ENCODE assay signal across 8 mouse cellular contexts in genomic region chr2:132282453-132283174, GRCm38 (mm10). TPM values are rescaled to one million over a fixed set of nuclear protein-coding genes. Genes with fewer than 3 reads are reported as not detected.
A peak's percentile ranks its signal among the peaks of the same experiment; 100 is the strongest.
DNase-seq lines count a peak whose midpoint lies in the region; ATAC-seq and TF ChIP-seq lines count a peak whose summit lies in the region.

No protein-coding gene starts in this region.

- H3K4me1 ChIP-seq in heart, adult 2 months (ENCODE audit: control insufficient read depth, insufficient read depth, low read length) = peaks cover 42% of the 10 kb centered on the region
- peaks cover 56% of the 10 kb centered on the region for H3K4me1 ChIP-seq in heart, embryonic 16.5 days (ENCODE audit: control insufficient read depth, insufficient read depth, low read length)
- peaks cover 48% of the 10 kb centered on the region for H3K4me1 ChIP-seq in liver, postnatal 0 days (ENCODE audit: insufficient read depth)

- no peak for TF ChIP-seq POLR2A in heart, adult 2 months (IDR thresholded peaks at IDR 0.05; ENCODE audit: insufficient read depth, low read depth, low read length)

- peaks cover 46% of the 10 kb centered on the region for H3K36me3 ChIP-seq in heart, adult 2 months (ENCODE audit: control insufficient read depth, insufficient read depth, low read length)
- peaks cover 7% of the 10 kb centered on the region for H3K36me3 ChIP-seq in heart, embryonic 16.5 days (ENCODE audit: control insufficient read depth, insufficient read depth)
- H3K36me3 ChIP-seq in liver, postnatal 0 days (replicated peaks; ENCODE audit: insufficient read depth, low read length) = no peaks in the 10 kb centered on the region

- 0 out of 2 replicates have a peak, but pooled peaks cover 3% of the 10 kb centered on the region for H3K79me2 ChIP-seq in heart, adult 2 months (replicated peaks; ENCODE audit: control insufficient read depth, insufficient read depth, low read length)

- H3K4me2 ChIP-seq in heart, embryonic 16.5 days (ENCODE audit: low read depth, low read length) = peak overlapping the region; percentile 45
- H3K4me2 ChIP-seq in liver, postnatal 0 days (ENCODE audit: low read depth, low read length) = peak overlapping the region; percentile 38; the same call in 1 of the 2 replicates

- intact Hi-C loops in heart, adult 2 months (cut with DNase I) = no loop called here
- intact Hi-C loops in gastrocnemius, postnatal 36 days (cut with DNase I) = no loop called here

- ATAC-seq in heart, embryonic 16.5 days (replicated peaks; ENCODE audit: extremely low read depth, insufficient read depth, low FRiP score) = 0 out of 2 replicates have a peak, but pooled peaks have one; percentile 19
- 0 out of 2 replicates have a peak, but pooled peaks have one; percentile 15 for ATAC-seq in liver, postnatal 0 days

- 22% methylated on average over 12 of the region's 12 CpGs for WGBS in heart, adult 2 months
- WGBS in heart, embryonic 16.5 days = 30% methylated on average over 12 of the region's 12 CpGs
- WGBS in liver, postnatal 0 days (ENCODE audit: insufficient replicate concordance) = 46% methylated on average over 12 of the region's 12 CpGs

- H3K9me3 ChIP-seq in heart, embryonic 16.5 days (replicated peaks; ENCODE audit: control insufficient read depth, low read length) = no peaks in the 10 kb centered on the region
- H3K9me3 ChIP-seq in liver, postnatal 0 days (ENCODE audit: low read length) = no peaks in the 10 kb centered on the region

- peak overlapping the region; percentile 98 for H3K27ac ChIP-seq in heart, adult 2 months
- peak overlapping the region; percentile 87 for H3K27ac ChIP-seq in heart, embryonic 16.5 days (ENCODE audit: low read length)
- peak overlapping the region; percentile 76 for H3K27ac ChIP-seq in liver, postnatal 0 days (ENCODE audit: low read depth)

- H3K27me3 ChIP-seq in heart, adult 2 months (ENCODE audit: control insufficient read depth, insufficient read depth, low read length) = no peaks in the 10 kb centered on the region
- no peaks in the 10 kb centered on the region for H3K27me3 ChIP-seq in heart, embryonic 16.5 days (ENCODE audit: control insufficient read depth, insufficient read depth, low read length)
- no peaks in the 10 kb centered on the region for H3K27me3 ChIP-seq in liver, postnatal 0 days (ENCODE audit: insufficient read depth, low read length)

- peak; percentile 48 for TF ChIP-seq CTCF in heart, adult 2 months (IDR thresholded peaks at IDR 0.05)
- TF ChIP-seq CTCF in liver, postnatal 0 days (IDR thresholded peaks at IDR 0.05; ENCODE audit: low read depth) = no peak

- peak; percentile 43 to 55 for DNase-seq in heart, adult 2 months
- DNase-seq in heart, adult 8-10 months (ENCODE audit: low spot score) = no peak
- peak; percentile 65 for DNase-seq in ZHBTc4 (ENCODE audit: low read depth, low spot score)
- DNase-seq in liver, postnatal 0 days = no peak
- no peak for DNase-seq in gastrocnemius, postnatal 36 days
- no peak for DNase-seq in layer of hippocampus, adult 9-10 months (ENCODE audit: low spot score)
- no peak for DNase-seq in MN1 (ENCODE audit: low spot score)

- H3K4me3 ChIP-seq in heart, adult 2 months = no peak overlapping the region
- no peak overlapping the region for H3K4me3 ChIP-seq in heart, embryonic 16.5 days (ENCODE audit: low read length)
- H3K4me3 ChIP-seq in liver, postnatal 0 days (ENCODE audit: low read depth, low read length) = no peak overlapping the region

- TF ChIP-seq EP300 in heart, adult 2 months (IDR thresholded peaks at IDR 0.05; ENCODE audit: insufficient read depth, low read depth, low read length) = no peak
- no peak for TF ChIP-seq EP300 in liver, postnatal 0 days (IDR thresholded peaks at IDR 0.05; ENCODE audit: low read depth)

- H3K9ac ChIP-seq in heart, adult 2 months (ENCODE audit: low read depth, low read length) = peak overlapping the region; percentile 52
- H3K9ac ChIP-seq in heart, embryonic 16.5 days (ENCODE audit: low read length) = peak overlapping the region; percentile 56
- H3K9ac ChIP-seq in liver, postnatal 0 days (replicated peaks) = 0 out of 2 replicates have a peak overlapping the region, but pooled peaks have one; percentile 13

RNA-seq across cellular contexts. Expression of gene Cds2, which starts 19.7 kb away (rescaled TPM):
- 10 to 100 TPM; 75.4 to 90.4 TPM for total RNA-seq in heart, adult 2 months (2021)
- polyA plus RNA-seq in heart, adult 2 months (2012; rRNA removed) = 48.0 and 85.1 TPM in 2 replicates
- total RNA-seq in heart, adult 8-10 months (2022) = 10 to 100 TPM; 79.2 to 97.9 (median 83.9) TPM
- 24.6 and 28.2 TPM in 2 replicates for polyA plus RNA-seq in heart, embryonic 16.5 days (2015; fragmentation: Nextera tagmentation; extraction: Ambion mirVana)
- 7.9 and 10.5 TPM in 2 replicates for polyA plus RNA-seq in liver, postnatal 0 days (2015; fragmentation: Nextera tagmentation; extraction: Ambion mirVana)
- total RNA-seq in gastrocnemius, postnatal 36 days (2021) = 10 to 100 TPM; 14.4 to 15.0 TPM

RNA-seq across cellular contexts. Expression of gene Pcna, which starts 29.5 kb away (rescaled TPM):
- total RNA-seq in heart, adult 2 months (2021) = 10 to 100 TPM; 36.5 to 39.9 TPM
- 25.9 and 35.8 TPM in 2 replicates for polyA plus RNA-seq in heart, adult 2 months (2012; rRNA removed)
- total RNA-seq in heart, adult 8-10 months (2022) = 10 to 100 TPM; 33.1 to 42.6 (median 38.3) TPM
- 151 and 206 TPM in 2 replicates for polyA plus RNA-seq in heart, embryonic 16.5 days (2015; fragmentation: Nextera tagmentation; extraction: Ambion mirVana)
- polyA plus RNA-seq in liver, postnatal 0 days (2015; fragmentation: Nextera tagmentation; extraction: Ambion mirVana) = 148 and 158 TPM in 2 replicates
- 10 to 100 TPM; 19.7 to 20.7 TPM for total RNA-seq in gastrocnemius, postnatal 36 days (2021)

RNA-seq across cellular contexts. Expression of gene Tmem230, which starts 35.0 kb away (rescaled TPM):
- total RNA-seq in heart, adult 2 months (2021) = 10 to 100 TPM; 23.1 to 23.3 TPM
- 28.0 and 43.2 TPM in 2 replicates for polyA plus RNA-seq in heart, adult 2 months (2012; rRNA removed)
- total RNA-seq in heart, adult 8-10 months (2022) = 10 to 100 TPM; 25.1 to 29.2 (median 26.2) TPM
- 37.3 and 46.5 TPM in 2 replicates for polyA plus RNA-seq in heart, embryonic 16.5 days (2015; fragmentation: Nextera tagmentation; extraction: Ambion mirVana)
- 19.1 and 20.9 TPM in 2 replicates for polyA plus RNA-seq in liver, postnatal 0 days (2015; fragmentation: Nextera tagmentation; extraction: Ambion mirVana)
- 10 to 100 TPM; 18.1 to 22.8 TPM for total RNA-seq in gastrocnemius, postnatal 36 days (2021)

Comparison
In these comparisons a context has a peak if more than half of its experiments do, and no peak if none do; other contexts are left out.
1. DNase-seq: peak in heart, adult 2 months (2 of 2) and ZHBTc4 (single experiment); none in heart, adult 8-10 months (single experiment), liver, postnatal 0 days (single experiment), gastrocnemius, postnatal 36 days (0 of 2), layer of hippocampus, adult 9-10 months (single experiment) and MN1 (single experiment).
2. RNA of gene Cds2, which starts 19.7 kb away (total RNA-seq): 75.4 to 90.4 TPM in heart, adult 2 months and 79.2 to 97.9 TPM in heart, adult 8-10 months; 14.4 to 15.0 TPM in gastrocnemius, postnatal 36 days; every median in the first group is over 4 times any median in the second.
3. Peak in every context shown above with its lines, with median percentiles within 50 percentile points of each other: H3K27ac ChIP-seq and H3K9ac ChIP-seq.